Mouse (Mus musculus): ENCODE results near the gene Dapk3.

DNA sequence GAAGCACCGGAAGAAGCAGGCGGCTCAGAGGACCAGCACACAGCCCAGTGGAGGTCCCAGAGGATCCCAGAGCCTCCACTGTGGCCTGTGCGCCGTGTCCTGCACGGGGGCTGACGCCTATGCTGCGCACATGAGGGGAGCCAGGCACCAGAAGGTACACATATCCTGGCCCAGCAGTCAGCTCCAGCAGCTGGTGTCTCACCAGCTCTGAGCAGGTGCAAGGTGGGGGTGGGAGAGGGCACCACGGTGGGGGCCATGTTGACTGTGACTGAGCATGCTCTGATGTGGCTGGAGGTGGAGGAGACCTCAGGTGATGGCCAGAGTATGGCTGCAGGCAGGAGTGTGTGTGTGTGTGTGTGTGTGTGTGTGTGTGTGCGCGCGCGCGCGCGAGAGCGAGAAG, 59.2 kb downstream of the Dapk3 start:
- TF ChIP-seq CTCF (IDR thresholded peaks at IDR 0.05; ENCODE audit: control insufficient read depth, insufficient read depth, insufficient read length) = no peak
- TF ChIP-seq FOSL1 (IDR thresholded peaks at IDR 0.05; ENCODE audit: insufficient read depth, low read length, poor library complexity, severe bottlenecking) = no peak
- TF ChIP-seq MAX (IDR thresholded peaks at IDR 0.05) = no peak
- TF ChIP-seq USF1 (IDR thresholded peaks at IDR 0.05; ENCODE audit: low read depth) = no peak
- no peak for TF ChIP-seq CEBPB (IDR thresholded peaks at IDR 0.05; ENCODE audit: low read depth)
